Mouse (Mus musculus) liver, embryonic 13.5 days (tissue): ENCODE data around the gene Pax9. TPM values are rescaled to one million over a fixed set of nuclear protein-coding genes. Genes with fewer than 3 reads are reported as not detected.

Experiments used
- ATAC-seq: fragments of 200-750 bp; cut with Nextera tagmentation; 2 replicates; pipeline ENCODE4 v1.8.0; 2017; ENCODE audit warnings: low read depth, mild to moderate bottlenecking, moderate number of reproducible peaks, moderate library complexity
- DNase-seq: peaks from one replicate; pipeline ENCODE4 v3.0.0; 2022
- H3K27ac ChIP-seq: fragments of 300-500 bp; sonication (generic); 2 replicates; pipeline ENCODE4 v1.5.1; 2015; ENCODE audit warnings: moderate library complexity, mild to moderate bottlenecking, inconsistent platforms
- H3K27me3 ChIP-seq: fragments of 300-500 bp; sonication (generic); 2 replicates; pipeline ENCODE4 v1.6.1; 2015; ENCODE audit warnings: mild to moderate bottlenecking, inconsistent platforms
- H3K36me3 ChIP-seq: fragments of 300-500 bp; sonication (generic); 2 replicates; pipeline ENCODE4 v1.6.1; 2015; ENCODE audit warnings: mild to moderate bottlenecking, inconsistent platforms
- H3K4me1 ChIP-seq: fragments of 300-500 bp; sonication (generic); replicated peaks from 2 replicates; pipeline ENCODE4 v1.6.1; 2015; ENCODE audit warnings: inconsistent platforms
- H3K4me2 ChIP-seq: fragments of 300-500 bp; sonication (generic); 2 replicates; pipeline ENCODE4 v1.6.1; 2015; ENCODE audit warnings: inconsistent platforms, mild to moderate bottlenecking, moderate library complexity
- H3K4me3 ChIP-seq: fragments of 300-500 bp; sonication (generic); replicated peaks from 2 replicates; pipeline ENCODE4 v1.5.1; 2015; ENCODE audit warnings: mild to moderate bottlenecking, inconsistent platforms
- H3K9ac ChIP-seq: fragments of 300-500 bp; sonication (generic); 2 replicates; pipeline ENCODE4 v1.6.1; 2015; ENCODE audit warnings: mild to moderate bottlenecking, inconsistent platforms
- H3K9me3 ChIP-seq: fragments of 300-500 bp; sonication (generic); replicated peaks from 2 replicates; pipeline ENCODE4 v1.6.1; 2016; ENCODE audit warnings: inconsistent platforms
- WGBS: fragments of 180-500 bp; shearing (Covaris S2); methylation state at CpG from one replicate; pipeline ENCODE4 v1.1.7; 2015; ENCODE audit not compliant: insufficient replicate concordance; 5-methylcytosine and 5-hydroxymethylcytosine counted together
- polyA plus RNA-seq: library from polyadenylated mRNA; unstranded; fragments of >200 nt; fragmentation: Nextera tagmentation; extraction: Ambion mirVana; gene quantifications from 2 replicates; pipeline ENCODE4 v1.2.1, GENCODE M21; 2015

Gene Pax9
- polyA plus RNA-seq, 1 experiment from 2014 or later, result 0.24 TPM

GRCm38 (mm10) chr12:56690366-56690765, 1.2 kb upstream of the Pax9 start:
- no peak overlapping the region for H3K4me3 ChIP-seq
- DNase-seq (no peak), ATAC-seq (no peak)
- H3K27me3 ChIP-seq, result peaks cover 98% of the 10 kb centered on the region
- WGBS, result 4% methylated on average over 16 of the region's 16 CpGs
- 0 out of 2 replicates have a peak, but pooled peaks cover 4% of the 10 kb centered on the region for H3K4me1 ChIP-seq
- no peak overlapping the region for H3K4me2 ChIP-seq
- H3K9ac ChIP-seq, result no peak overlapping the region
- H3K27ac ChIP-seq, result no peak overlapping the region
- no peaks in the 10 kb centered on the region for H3K9me3 ChIP-seq
- H3K36me3 ChIP-seq, result no peaks in the 10 kb centered on the region

DNA sequence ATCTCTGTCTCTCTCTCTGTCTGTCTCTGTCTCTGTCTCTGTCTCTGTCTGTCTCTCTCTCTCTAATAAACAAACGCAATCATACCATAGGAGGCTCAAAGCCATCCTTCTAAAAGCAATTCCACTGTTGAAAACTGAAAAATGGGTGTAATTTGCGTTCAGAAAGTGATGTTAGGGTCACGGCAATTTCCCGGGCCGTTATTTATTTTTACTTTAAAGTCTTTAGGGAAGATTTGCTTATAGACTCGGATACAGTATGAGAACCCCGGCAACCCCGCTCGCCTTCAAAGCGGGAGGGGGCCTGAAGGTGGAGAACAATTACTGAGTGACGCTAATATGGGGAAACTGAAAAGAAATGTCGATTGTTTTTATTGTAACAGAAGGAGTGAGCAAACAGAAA, 566 bp upstream of the Pax9 start:
- Histone ChIP-seq H3K9me3 (no peaks in the 10 kb centered on the region), H3K36me3 (no peaks in the 10 kb centered on the region), H3K27me3 (peaks cover 98% of the 10 kb centered on the region), H3K4me2 (peak overlapping the region; percentile 10; the same call in 1 of the 2 replicates), H3K4me3 (0 out of 2 replicates have a peak overlapping the region, but pooled peaks have one; percentile 12), H3K9ac (no peak overlapping the region), H3K4me1 (peaks cover 9% of the 10 kb centered on the region), H3K27ac (no peak overlapping the region)
- DNase-seq, result no peak
- no peak for ATAC-seq
- WGBS, result 2% methylated on average over 12 of the region's 12 CpGs

DNA sequence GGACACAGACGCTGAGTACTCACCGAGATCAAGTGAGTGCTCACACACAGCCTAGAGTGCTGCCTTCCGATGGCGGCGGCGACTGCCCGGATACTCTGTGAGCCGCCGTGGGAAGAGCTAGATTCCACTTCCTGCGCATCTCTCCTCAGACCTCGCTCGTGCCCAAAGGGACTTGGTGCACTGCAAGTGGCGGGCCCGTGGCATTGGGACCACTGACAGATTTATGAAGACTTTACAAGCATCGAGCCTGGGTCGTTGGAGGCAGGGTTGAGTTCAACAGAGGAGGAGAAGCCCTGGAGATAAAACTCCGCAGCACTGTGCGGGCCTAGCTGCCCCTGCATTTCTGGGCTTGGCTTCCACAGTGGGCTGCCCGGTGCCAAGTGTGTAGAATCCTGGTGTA, 969 bp downstream of the Pax9 start:
- no peak overlapping the region for H3K4me3 ChIP-seq
- WGBS, result 1% methylated on average over 19 of the region's 19 CpGs
- H3K4me2 ChIP-seq, result no peak overlapping the region
- no peaks in the 10 kb centered on the region for H3K9me3 ChIP-seq
- no peak overlapping the region for H3K9ac ChIP-seq
- H3K27ac ChIP-seq, result no peak overlapping the region
- H3K27me3 ChIP-seq, result peaks cover 100% of the 10 kb centered on the region
- DNase-seq (no peak), ATAC-seq (no peak)
- H3K36me3 ChIP-seq, result no peaks in the 10 kb centered on the region
- peaks cover 18% of the 10 kb centered on the region for H3K4me1 ChIP-seq

DNA sequence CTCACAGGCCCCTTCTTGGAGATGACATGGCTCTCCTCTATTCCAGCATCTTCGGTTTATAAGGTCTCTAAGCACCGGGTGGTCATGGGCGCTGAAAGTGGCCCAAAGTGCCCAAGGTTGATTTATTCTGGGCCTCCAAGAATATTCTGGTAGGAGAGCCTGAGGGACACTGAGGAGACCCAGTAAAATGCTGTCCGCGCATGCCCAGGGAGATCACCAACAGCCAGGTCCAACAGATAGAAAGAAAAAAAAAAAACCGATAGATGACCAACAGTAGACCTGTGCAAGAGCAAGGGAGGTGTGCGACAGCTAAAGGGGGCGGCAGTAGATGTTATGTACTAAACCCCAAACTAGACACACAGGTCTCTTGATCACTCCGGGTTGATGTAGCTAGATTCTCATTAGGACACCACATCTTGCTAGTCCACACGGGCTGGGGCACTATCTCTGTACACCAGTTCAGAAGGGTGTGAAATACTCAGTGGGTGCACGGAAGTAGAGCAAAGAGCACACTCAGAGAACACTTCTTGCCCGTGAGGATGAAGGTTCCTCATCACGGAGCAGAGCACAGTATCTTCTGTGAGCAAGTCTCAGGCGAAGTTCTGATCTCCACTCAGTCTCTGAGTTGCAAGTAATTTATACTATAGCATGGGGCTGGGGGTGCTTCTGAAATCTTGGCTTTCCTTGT, 2.0 kb downstream of the Pax9 start:
- Histone ChIP-seq H3K4me2 (no peak overlapping the region), H3K36me3 (no peaks in the 10 kb centered on the region), H3K4me1 (peaks cover 18% of the 10 kb centered on the region), H3K27me3 (peaks cover 100% of the 10 kb centered on the region), H3K4me3 (no peak overlapping the region), H3K9me3 (no peaks in the 10 kb centered on the region), H3K9ac (no peak overlapping the region), H3K27ac (no peak overlapping the region)
- WGBS, result 7% methylated on average over 14 of the region's 14 CpGs
- DNase-seq (no peak), ATAC-seq (no peak)

- no peak overlapping the region for H3K27ac ChIP-seq
- peaks cover 99% of the 10 kb centered on the region for H3K27me3 ChIP-seq
- no peak for ATAC-seq
- no peak overlapping the region for H3K4me3 ChIP-seq
- H3K9me3 ChIP-seq, result no peaks in the 10 kb centered on the region
- no peak for DNase-seq
- H3K4me2 ChIP-seq, result no peak overlapping the region
- no peaks in the 10 kb centered on the region for H3K36me3 ChIP-seq
- peaks cover 18% of the 10 kb centered on the region for H3K4me1 ChIP-seq
- no peak overlapping the region for H3K9ac ChIP-seq
- 3% methylated on average over 14 of the region's 14 CpGs for WGBS
Observed at GRCm38 (mm10) chr12:56694361-56694760, 2.8 kb downstream of the Pax9 start.

GRCm38 (mm10) chr12:56694936-56695335, 3.4 kb downstream of the Pax9 start:
- H3K27ac ChIP-seq, result no peak overlapping the region
- no peak overlapping the region for H3K9ac ChIP-seq
- no peaks in the 10 kb centered on the region for H3K36me3 ChIP-seq
- H3K9me3 ChIP-seq, result no peaks in the 10 kb centered on the region
- peaks cover 99% of the 10 kb centered on the region for H3K27me3 ChIP-seq
- peak overlapping the region; percentile 38; the same call in 1 of the 2 replicates for H3K4me3 ChIP-seq
- WGBS, result 3% methylated on average over 11 of the region's 11 CpGs
- ATAC-seq, result no peak
- H3K4me2 ChIP-seq, result peak overlapping the region; percentile 60
- DNase-seq, result no peak
- peaks cover 18% of the 10 kb centered on the region for H3K4me1 ChIP-seq

DNA sequence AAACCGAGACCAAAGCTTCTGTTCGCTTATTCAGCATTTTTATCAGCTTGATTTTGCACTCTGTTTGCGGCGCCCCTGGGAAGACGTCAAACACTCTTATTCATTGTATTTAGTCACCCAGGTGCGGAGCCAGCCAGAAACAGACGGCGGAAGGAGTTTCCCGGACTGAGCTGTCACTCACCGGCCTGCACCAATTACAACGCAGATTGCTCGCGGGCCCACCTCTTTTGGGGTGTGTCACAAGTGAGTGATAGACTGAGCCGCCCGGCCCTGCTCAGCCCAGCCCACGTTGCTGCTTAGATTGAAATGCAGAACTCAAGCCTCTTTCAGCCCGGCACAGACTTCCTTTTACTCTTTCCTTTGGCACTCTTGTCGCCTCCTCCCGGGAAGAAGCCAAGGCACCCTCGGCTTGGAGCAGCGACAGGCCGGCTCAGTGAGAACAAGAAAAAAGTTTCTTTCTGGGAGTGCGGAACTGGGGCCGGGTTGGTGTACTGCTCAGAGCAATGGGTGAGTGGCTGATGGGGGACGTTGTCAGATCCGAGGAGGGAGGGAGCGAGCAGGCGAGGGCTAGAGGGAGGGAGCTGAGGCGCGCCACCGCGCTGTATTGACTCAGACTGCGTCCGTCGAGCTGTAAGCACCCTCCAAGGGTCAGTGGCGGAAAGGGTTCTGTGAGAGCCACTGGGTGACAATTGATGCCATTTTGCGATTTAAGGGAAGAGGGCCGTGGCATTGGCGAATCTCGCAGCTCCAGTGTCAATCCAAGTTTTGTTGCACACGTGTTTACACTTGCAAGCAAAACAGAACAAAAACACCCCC, 4.0 kb downstream of the Pax9 start:
- H3K9me3 ChIP-seq, result no peaks in the 10 kb centered on the region
- H3K4me2 ChIP-seq, result peak overlapping the region; percentile 60
- H3K4me1 ChIP-seq, result peaks cover 18% of the 10 kb centered on the region
- H3K9ac ChIP-seq, result no peak overlapping the region
- DNase-seq (peak; percentile 58), ATAC-seq (peak; percentile 90)
- no peaks in the 10 kb centered on the region for H3K36me3 ChIP-seq
- H3K27ac ChIP-seq, result no peak overlapping the region
- peaks cover 99% of the 10 kb centered on the region for H3K27me3 ChIP-seq
- peak overlapping the region; percentile 38 for H3K4me3 ChIP-seq
- WGBS, result 1% methylated on average over 41 of the region's 41 CpGs

- 1% methylated on average over 57 of the region's 57 CpGs for WGBS
- no peak for ATAC-seq
- Histone ChIP-seq H3K9me3 (no peaks in the 10 kb centered on the region), H3K4me3 (peak overlapping the region; percentile 38), H3K27ac (no peak overlapping the region), H3K4me2 (peak overlapping the region; percentile 60), H3K4me1 (peaks cover 17% of the 10 kb centered on the region), H3K36me3 (no peaks in the 10 kb centered on the region), H3K27me3 (peaks cover 99% of the 10 kb centered on the region), H3K9ac (no peak overlapping the region)
- DNase-seq, result no peak
Observed at GRCm38 (mm10) chr12:56696174-56697010, 4.8 kb downstream of the Pax9 start.

GRCm38 (mm10) chr12:56697011-56697740, 5.6 kb downstream of the Pax9 start:
- Histone ChIP-seq H3K36me3 (no peaks in the 10 kb centered on the region), H3K9me3 (no peaks in the 10 kb centered on the region), H3K27me3 (peaks cover 94% of the 10 kb centered on the region), H3K4me1 (peaks cover 15% of the 10 kb centered on the region), H3K9ac (no peak overlapping the region), H3K27ac (no peak overlapping the region), H3K4me3 (peak overlapping the region; percentile 38), H3K4me2 (peak overlapping the region; percentile 60)
- 2% methylated on average over 36 of the region's 36 CpGs for WGBS
- no peak for DNase-seq
- ATAC-seq, result no peak

- DNase-seq (no peak), ATAC-seq (no peak)
- no peaks in the 10 kb centered on the region for H3K36me3 ChIP-seq
- 3% methylated on average over 12 of the region's 12 CpGs for WGBS
- no peak overlapping the region for H3K27ac ChIP-seq
- peaks cover 15% of the 10 kb centered on the region for H3K4me1 ChIP-seq
- H3K4me3 ChIP-seq, result no peak overlapping the region
- H3K27me3 ChIP-seq, result peaks cover 94% of the 10 kb centered on the region
- H3K4me2 ChIP-seq, result no peak overlapping the region
- H3K9ac ChIP-seq, result no peak overlapping the region
- H3K9me3 ChIP-seq, result no peaks in the 10 kb centered on the region
Observed at GRCm38 (mm10) chr12:56697785-56698184, 6.2 kb downstream of the Pax9 start.
